Mouse (Mus musculus) lung, postnatal 0 days (tissue): Measurements from ENCODE around the gene Snx1. TPM values are rescaled to one million over a fixed set of nuclear protein-coding genes. Genes with fewer than 3 reads are reported as not detected.

Source experiments
- ATAC-seq: fragments of 200-750 bp; cut with Nextera tagmentation; 2 replicates; pipeline ENCODE4 v1.8.0; 2017; ENCODE audit warnings: moderate library complexity
- DNase-seq: peaks from one replicate; pipeline ENCODE4 v3.0.0-alpha.2; 2016; ENCODE audit warnings: low spot score
- H3K27ac ChIP-seq: fragments of 300-500 bp; sonication (generic); 2 replicates; pipeline ENCODE4 v1.5.1; 2014; ENCODE audit warnings: antibody characterized with exemption, mild to moderate bottlenecking, low read length, mixed read lengths
- H3K27me3 ChIP-seq: fragments of 300-500 bp; sonication (generic); replicated peaks from 2 replicates; pipeline ENCODE4 v1.6.1; 2014; ENCODE audit warnings: low read length, mixed read lengths; ENCODE audit not compliant: insufficient read depth
- H3K36me3 ChIP-seq: fragments of 300-500 bp; sonication (generic); 2 replicates; pipeline ENCODE4 v1.6.1; 2014; ENCODE audit warnings: low read length, mixed read lengths; ENCODE audit not compliant: insufficient read depth
- H3K4me1 ChIP-seq: fragments of 300-500 bp; sonication (generic); 2 replicates; pipeline ENCODE4 v1.6.1; 2014; ENCODE audit warnings: antibody characterized with exemption, low read depth, low read length, mixed read lengths; ENCODE audit not compliant: insufficient read depth
- H3K4me2 ChIP-seq: fragments of 300-500 bp; sonication (generic); replicated peaks from 2 replicates; pipeline ENCODE4 v1.6.1; 2014; ENCODE audit warnings: low read depth, mild to moderate bottlenecking, low read length, moderate library complexity, mixed read lengths
- H3K4me3 ChIP-seq: fragments of 300-500 bp; sonication (generic); 2 replicates; pipeline ENCODE4 v1.5.1; 2014; ENCODE audit warnings: low read depth, low read length
- H3K9ac ChIP-seq: fragments of 300-500 bp; sonication (generic); replicated peaks from 2 replicates; pipeline ENCODE4 v1.6.1; 2014; ENCODE audit warnings: low read depth, mild to moderate bottlenecking
- H3K9me3 ChIP-seq: fragments of 300-500 bp; sonication (generic); 2 replicates; pipeline ENCODE4 v1.6.1; 2016; ENCODE audit warnings: low read length, mixed read lengths
- CTCF ChIP-seq: IDR thresholded peaks from 2 replicates; pipeline ENCODE4 v1.5.1; 2016; ENCODE audit warnings: antibody characterized with exemption, mild to moderate bottlenecking
- EP300 ChIP-seq: IDR thresholded peaks from 2 replicates; pipeline ENCODE4 v1.6.1; 2016; ENCODE audit warnings: antibody characterized with exemption, mild to moderate bottlenecking, control low read depth
- WGBS: fragments of 180-500 bp; shearing (Covaris S2); extraction: QIAGEN DNeasy Blood & Tissue Kit; methylation state at CpG from one replicate; pipeline ENCODE4 v1.1.7; 2014; 5-methylcytosine and 5-hydroxymethylcytosine counted together
- polyA plus RNA-seq: library from polyadenylated mRNA; unstranded; fragments of >200 nt; fragmentation: Nextera tagmentation; extraction: Ambion mirVana; gene quantifications from 2 replicates; pipeline ENCODE4 v1.2.1, GENCODE M21; 2015

Gene Snx1
- polyA plus RNA-seq, 1 experiment from 2014 or later: 108 TPM

GRCm38 (mm10) chr9:66167222-66167621 lies 40.8 kb upstream of the Snx1 start:
- H3K36me3 ChIP-seq: no peaks in the 10 kb centered on the region
- H3K27me3 ChIP-seq: no peaks in the 10 kb centered on the region
- 0 out of 2 replicates have a peak, but pooled peaks cover 3% of the 10 kb centered on the region for H3K4me1 ChIP-seq
- H3K4me3 ChIP-seq: no peak overlapping the region
- ATAC-seq (no peak), DNase-seq (no peak)
- WGBS: 77% methylated on average over 5 of the region's 5 CpGs
- H3K9ac ChIP-seq: no peak overlapping the region
- H3K4me2 ChIP-seq: no peak overlapping the region
- TF ChIP-seq CTCF: no peak
- TF ChIP-seq EP300: no peak
- H3K9me3 ChIP-seq: no peaks in the 10 kb centered on the region
- H3K27ac ChIP-seq: no peak overlapping the region

GRCm38 (mm10) chr9:66162995-66163394 lies 36.6 kb upstream of the Snx1 start:
- no peak overlapping the region for H3K4me3 ChIP-seq
- WGBS: 68% methylated on average over 9 of the region's 9 CpGs
- DNase-seq: no peak
- H3K27me3 ChIP-seq: peaks cover 10% of the 10 kb centered on the region; the same call in 1 of the 2 replicates
- no peak overlapping the region for H3K9ac ChIP-seq
- TF ChIP-seq CTCF (peak; percentile 26; the same call in 1 of the 2 replicates), EP300 (no peak)
- peaks cover 3% of the 10 kb centered on the region; the same call in 1 of the 2 replicates for H3K4me1 ChIP-seq
- H3K36me3 ChIP-seq: no peaks in the 10 kb centered on the region
- no peak overlapping the region for H3K4me2 ChIP-seq
- no peak overlapping the region for H3K27ac ChIP-seq
- ATAC-seq: no peak
- no peaks in the 10 kb centered on the region for H3K9me3 ChIP-seq

GRCm38 (mm10) chr9:66160155-66160554 lies 33.8 kb upstream of the Snx1 start:
- H3K9ac ChIP-seq: no peak overlapping the region
- H3K9me3 ChIP-seq: no peaks in the 10 kb centered on the region
- peaks cover 10% of the 10 kb centered on the region; the same call in 1 of the 2 replicates for H3K27me3 ChIP-seq
- H3K36me3 ChIP-seq: no peaks in the 10 kb centered on the region
- TF ChIP-seq CTCF (peak; percentile 36), EP300 (no peak)
- no peak for ATAC-seq
- WGBS: 91% methylated on average over 2 of the region's 2 CpGs
- H3K4me1 ChIP-seq: peaks cover 7% of the 10 kb centered on the region
- no peak overlapping the region for H3K4me2 ChIP-seq
- DNase-seq: no peak
- no peak overlapping the region for H3K27ac ChIP-seq
- no peak overlapping the region for H3K4me3 ChIP-seq

GRCm38 (mm10) chr9:66158885-66159430 lies 32.6 kb upstream of the Snx1 start:
- Histone ChIP-seq H3K36me3 (no peaks in the 10 kb centered on the region), H3K9ac (0 out of 2 replicates have a peak overlapping the region, but pooled peaks have one; percentile 32), H3K27me3 (peaks cover 10% of the 10 kb centered on the region; the same call in 1 of the 2 replicates), H3K9me3 (no peaks in the 10 kb centered on the region), H3K4me2 (peak overlapping the region; percentile 63), H3K27ac (no peak overlapping the region), H3K4me1 (peaks cover 7% of the 10 kb centered on the region), H3K4me3 (peak overlapping the region; percentile 45)
- no peak for TF ChIP-seq CTCF
- TF ChIP-seq EP300: no peak
- ATAC-seq (no peak), DNase-seq (no peak)
- 75% methylated on average over 6 of the region's 6 CpGs for WGBS

- peak; percentile 67 for TF ChIP-seq CTCF
- no peak for TF ChIP-seq EP300
- 2% methylated on average over 34 of the region's 58 CpGs for WGBS
Measured at GRCm38 (mm10) chr9:66157958-66158830, 31.8 kb upstream of the Snx1 start, which contains the start of gene Dapk2. TSS of gene Dapk2 (plus strand) at chr9:66158223.

GRCm38 (mm10) chr9:66155534-66155933 lies 29.1 kb upstream of the Snx1 start:
- Histone ChIP-seq H3K4me3 (no peak overlapping the region), H3K4me2 (no peak overlapping the region), H3K4me1 (peaks cover 7% of the 10 kb centered on the region), H3K9me3 (no peaks in the 10 kb centered on the region), H3K9ac (no peak overlapping the region), H3K27ac (no peak overlapping the region), H3K36me3 (no peaks in the 10 kb centered on the region), H3K27me3 (peaks cover 10% of the 10 kb centered on the region; the same call in 1 of the 2 replicates)
- no peak for DNase-seq
- 88% methylated on average over 1 of the region's 1 CpGs for WGBS
- TF ChIP-seq CTCF: peak; percentile 46
- no peak for TF ChIP-seq EP300
- no peak for ATAC-seq

More at GRCm38 (mm10) chr9:66157958-66158830, 31.8 kb upstream of the Snx1 start, which contains the start of gene Dapk2:
- peak within 1 kb of the TSS; percentile 63 for H3K4me2 ChIP-seq
- peak within 1 kb of the TSS; percentile 45 for H3K4me3 ChIP-seq
- peaks cover 7% of the 10 kb centered on the region for H3K4me1 ChIP-seq
- DNase-seq (peak; percentile 88), ATAC-seq (peak; percentile 97)
- no peaks in the 10 kb centered on the region for H3K9me3 ChIP-seq
- no peaks in the 10 kb centered on the region for H3K36me3 ChIP-seq
- peak within 1 kb of the TSS; percentile 38; the same call in 1 of the 2 replicates for H3K27ac ChIP-seq
- peak within 1 kb of the TSS; percentile 32; the same call in 1 of the 2 replicates for H3K9ac ChIP-seq
- H3K27me3 ChIP-seq: peaks cover 10% of the 10 kb centered on the region; the same call in 1 of the 2 replicates
